Mouse (Mus musculus) ES-Bruce4 (cell line): ENCODE data around the gene Drg1.

Source experiments
- CTCF ChIP-seq: IDR thresholded peaks from one replicate; pipeline ENCODE4 v1.8.1; 2011; ENCODE audit warnings: low read depth, low read length
- EP300 ChIP-seq: IDR thresholded peaks from 2 replicates; pipeline ENCODE4 v1.6.1; 2011; ENCODE audit warnings: low read depth, low read length; ENCODE audit not compliant: insufficient read depth
- POLR2A ChIP-seq: IDR thresholded peaks from one replicate; pipeline ENCODE4 v1.8.1; 2011; ENCODE audit warnings: low read length; ENCODE audit not compliant: insufficient read depth

GRCm38 (mm10) chr11:3292062-3292421 lies 25.8 kb upstream of the Drg1 start:
- TF ChIP-seq POLR2A = no peak
- TF ChIP-seq EP300 = peak; percentile 52; the same call in 1 of the 2 replicates
- no peak for TF ChIP-seq CTCF
